ENCODE assay signal across 22 mouse cellular contexts in the genomic region with DNA sequence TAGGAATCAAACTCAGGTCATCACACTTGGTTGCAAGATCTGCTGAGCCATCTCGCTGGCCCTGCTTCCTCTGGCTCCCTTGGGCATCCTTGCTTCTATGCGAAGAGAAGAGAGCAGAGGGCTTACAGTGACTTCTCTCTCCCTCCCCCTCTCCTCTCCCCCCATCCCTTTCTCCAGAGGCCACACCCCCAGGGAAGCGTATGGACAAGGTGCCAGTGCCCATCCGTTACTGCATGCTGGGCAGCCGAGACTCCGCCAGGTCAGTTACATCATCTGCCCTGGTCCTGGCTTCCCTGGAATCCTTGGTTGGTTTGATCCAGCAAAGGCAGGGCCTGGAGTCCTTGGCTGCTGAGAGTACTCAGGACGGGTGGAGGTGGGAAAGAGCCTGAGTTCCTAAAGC. TPM values are rescaled to one million over a fixed set of nuclear protein-coding genes. Genes with fewer than 3 reads are reported as not detected.
DNase-seq lines count a peak whose midpoint lies in the region; ATAC-seq lines count a peak whose summit lies in the region.
"Had no signal": no experiment of that assay in that cellular context is flagged by ENCODE, and none has a peak within 500 bp of the region (broad histone marks: within the 10 kb centered on the region; RNA-seq: fewer than 3 reads in every experiment).

No protein-coding gene starts in this region.

- H3K4me1 ChIP-seq in forebrain, embryonic 12.5 days = peaks cover 36% of the 10 kb centered on the region
- peaks cover 32% of the 10 kb centered on the region for H3K4me1 ChIP-seq in forebrain, embryonic 16.5 days (replicated peaks; ENCODE audit: control insufficient read depth, insufficient read depth, low read length)
- H3K4me1 ChIP-seq in midbrain, embryonic 12.5 days = peaks cover 33% of the 10 kb centered on the region
- peaks cover 26% of the 10 kb centered on the region for H3K4me1 ChIP-seq in midbrain, embryonic 16.5 days (ENCODE audit: control insufficient read depth, insufficient read depth, low read length)

- peaks cover 54% of the 10 kb centered on the region for H3K36me3 ChIP-seq in forebrain, embryonic 12.5 days (replicated peaks)
- H3K36me3 ChIP-seq in forebrain, embryonic 16.5 days (ENCODE audit: control insufficient read depth, insufficient read depth) = peaks cover 13% of the 10 kb centered on the region
- H3K36me3 ChIP-seq in midbrain, embryonic 12.5 days = peaks cover 56% of the 10 kb centered on the region
- H3K36me3 ChIP-seq in midbrain, embryonic 16.5 days (ENCODE audit: control insufficient read depth, insufficient read depth, low read length) = peaks cover 23% of the 10 kb centered on the region

- H3K4me2 ChIP-seq in forebrain, embryonic 12.5 days = no peak overlapping the region
- no peak overlapping the region for H3K4me2 ChIP-seq in forebrain, embryonic 16.5 days (ENCODE audit: low read length)
- H3K4me2 ChIP-seq in midbrain, embryonic 12.5 days (replicated peaks) = 0 out of 2 replicates have a peak overlapping the region, but pooled peaks have one; percentile 96
- no peak overlapping the region for H3K4me2 ChIP-seq in midbrain, embryonic 16.5 days (ENCODE audit: low read length)
- H3K4me2 ChIP-seq: limb, embryonic 15.5 days had no signal

- intact Hi-C loops in left cerebral cortex, postnatal 10 days (cut with DNase I) = loop anchor here (5.0 kb wide), 1 partner anchor 34 kb away; no protein-coding TSS in a partner anchor

- no peak overlapping the region for H3K27ac ChIP-seq in forebrain, embryonic 12.5 days
- H3K27ac ChIP-seq in forebrain, embryonic 16.5 days (ENCODE audit: low read length) = no peak overlapping the region
- H3K27ac ChIP-seq in midbrain, embryonic 12.5 days (replicated peaks) = no peak overlapping the region
- H3K27ac ChIP-seq in midbrain, embryonic 16.5 days (ENCODE audit: low read length) = no peak overlapping the region
- H3K27ac ChIP-seq: heart, embryonic 13.5 days; kidney, postnatal 0 days; left cerebral cortex, adult 2 months; limb, embryonic 15.5 days; liver, embryonic 14.5 days; stomach, embryonic 15.5 days had no signal

- WGBS in forebrain, embryonic 12.5 days = 92% methylated on average over 7 of the region's 7 CpGs
- WGBS in forebrain, embryonic 16.5 days = 89% methylated on average over 7 of the region's 7 CpGs
- 89% methylated on average over 7 of the region's 7 CpGs for whole genome bisulfite sequencing in midbrain, embryonic 12.5 days
- 90% methylated on average over 7 of the region's 7 CpGs for WGBS in midbrain, embryonic 16.5 days

- H3K27me3 ChIP-seq in forebrain, embryonic 12.5 days = no peaks in the 10 kb centered on the region
- no peaks in the 10 kb centered on the region for H3K27me3 ChIP-seq in forebrain, embryonic 16.5 days (replicated peaks; ENCODE audit: control insufficient read depth, insufficient read depth, low read length)
- no peaks in the 10 kb centered on the region for H3K27me3 ChIP-seq in midbrain, embryonic 12.5 days
- no peaks in the 10 kb centered on the region for H3K27me3 ChIP-seq in midbrain, embryonic 16.5 days (ENCODE audit: control insufficient read depth, insufficient read depth, low read depth, low read length)
- H3K27me3 ChIP-seq: heart, embryonic 13.5 days; limb, embryonic 15.5 days; stomach, embryonic 15.5 days had no signal

- peak; percentile 62 for DNase-seq in cerebellum, adult 9-11 months
- peak; percentile 55 to 66 for DNase-seq in cerebellum, postnatal 25 days
- DNase-seq in heart, adult 11 months = no peak
- no peak for DNase-seq in left cerebral cortex, postnatal 10 days (ENCODE audit: extremely low spot score in 1 of 2, low spot score in 2 of 2)
- DNase-seq: layer of hippocampus, adult 9-11 months had no signal

- no peak overlapping the region for H3K4me3 ChIP-seq in forebrain, embryonic 12.5 days (replicated peaks)
- no peak overlapping the region for H3K4me3 ChIP-seq in forebrain, embryonic 16.5 days (replicated peaks; ENCODE audit: low read length)
- no peak overlapping the region for H3K4me3 ChIP-seq in midbrain, embryonic 12.5 days
- no peak overlapping the region for H3K4me3 ChIP-seq in midbrain, embryonic 16.5 days (ENCODE audit: low read depth, low read length)
- H3K4me3 ChIP-seq: heart, embryonic 13.5 days; left cerebral cortex, adult 2 months; stomach, embryonic 15.5 days had no signal

- ATAC-seq in forebrain, embryonic 12.5 days (ENCODE audit: low FRiP score) = no peak
- no peak for ATAC-seq in forebrain, embryonic 16.5 days
- ATAC-seq in midbrain, embryonic 12.5 days (ENCODE audit: low FRiP score, low read depth) = no peak
- no peak for ATAC-seq in midbrain, embryonic 16.5 days
- ATAC-seq: forebrain, embryonic 14.5 days; inflammation-experienced regulatory T-cells, adult 6 months had no signal

- H3K9me3 ChIP-seq in forebrain, embryonic 12.5 days = no peaks in the 10 kb centered on the region
- no peaks in the 10 kb centered on the region for H3K9me3 ChIP-seq in forebrain, embryonic 16.5 days (ENCODE audit: control insufficient read depth, low read length)
- H3K9me3 ChIP-seq in midbrain, embryonic 12.5 days = no peaks in the 10 kb centered on the region
- no peaks in the 10 kb centered on the region for H3K9me3 ChIP-seq in midbrain, embryonic 16.5 days (replicated peaks; ENCODE audit: control insufficient read depth, low read length, poor library complexity, severe bottlenecking)
- H3K9me3 ChIP-seq: heart, embryonic 13.5 days; limb, embryonic 15.5 days; stomach, embryonic 15.5 days had no signal

- peak overlapping the region; percentile 12; the same call in 1 of the 2 replicates for H3K9ac ChIP-seq in forebrain, embryonic 12.5 days
- H3K9ac ChIP-seq in forebrain, embryonic 16.5 days (replicated peaks; ENCODE audit: low read depth, low read length) = no peak overlapping the region
- peak overlapping the region; percentile 43 for H3K9ac ChIP-seq in midbrain, embryonic 12.5 days (replicated peaks)
- no peak overlapping the region for H3K9ac ChIP-seq in midbrain, embryonic 16.5 days (ENCODE audit: low read depth, low read length)
- H3K9ac ChIP-seq: heart, embryonic 13.5 days; limb, embryonic 15.5 days; liver, embryonic 14.5 days; lung, embryonic 14.5 days; stomach, embryonic 15.5 days had no signal

RNA-seq across cellular contexts. Expression of a gene that starts 5.9 kb away (rescaled TPM):
- 184 and 186 TPM in 2 replicates for polyA plus RNA-seq in forebrain, embryonic 12.5 days (2016; fragmentation: Nextera tagmentation; extraction: Ambion mirVana)
- polyA plus RNA-seq in forebrain, embryonic 16.5 days (2015; fragmentation: Nextera tagmentation; extraction: Ambion mirVana) = 152 and 157 TPM in 2 replicates
- 195 and 205 TPM in 2 replicates for polyA plus RNA-seq in midbrain, embryonic 12.5 days (2016; fragmentation: Nextera tagmentation; extraction: Ambion mirVana)
- polyA plus RNA-seq in midbrain, embryonic 16.5 days (2015; fragmentation: Nextera tagmentation; extraction: Ambion mirVana) = 115 and 117 TPM in 2 replicates
- total RNA-seq in left cerebral cortex, postnatal 10 days (2021) = 100 to 1,000 TPM; 111 to 115 TPM

RNA-seq across cellular contexts. Expression of a gene that starts 6.1 kb away (rescaled TPM):
- polyA plus RNA-seq in forebrain, embryonic 12.5 days (2016; fragmentation: Nextera tagmentation; extraction: Ambion mirVana) = 4.2 and 4.6 TPM in 2 replicates
- 5.5 and 6.6 TPM in 2 replicates for polyA plus RNA-seq in forebrain, embryonic 16.5 days (2015; fragmentation: Nextera tagmentation; extraction: Ambion mirVana)
- polyA plus RNA-seq in midbrain, embryonic 12.5 days (2016; fragmentation: Nextera tagmentation; extraction: Ambion mirVana) = 4.7 and 5.7 TPM in 2 replicates
- 6.4 and 7.6 TPM in 2 replicates for polyA plus RNA-seq in midbrain, embryonic 16.5 days (2015; fragmentation: Nextera tagmentation; extraction: Ambion mirVana)
- total RNA-seq in left cerebral cortex, postnatal 10 days (2021) = 1 to 10 TPM; 4.4 TPM
- total RNA-seq: common myeloid progenitor, adult 5-6 weeks had no signal

RNA-seq across cellular contexts. Expression of a gene that starts 25.0 kb away (rescaled TPM):
- 130 and 135 TPM in 2 replicates for polyA plus RNA-seq in forebrain, embryonic 12.5 days (2016; fragmentation: Nextera tagmentation; extraction: Ambion mirVana)
- polyA plus RNA-seq in forebrain, embryonic 16.5 days (2015; fragmentation: Nextera tagmentation; extraction: Ambion mirVana) = 125 and 126 TPM in 2 replicates
- 131 and 138 TPM in 2 replicates for polyA plus RNA-seq in midbrain, embryonic 12.5 days (2016; fragmentation: Nextera tagmentation; extraction: Ambion mirVana)
- 102 and 108 TPM in 2 replicates for polyA plus RNA-seq in midbrain, embryonic 16.5 days (2015; fragmentation: Nextera tagmentation; extraction: Ambion mirVana)
- 10 to 100 TPM; 53.7 TPM for total RNA-seq in left cerebral cortex, postnatal 10 days (2021)

RNA-seq across cellular contexts. Expression of a gene that starts 25.1 kb away (rescaled TPM):
- 79.7 and 82.4 TPM in 2 replicates for polyA plus RNA-seq in forebrain, embryonic 12.5 days (2016; fragmentation: Nextera tagmentation; extraction: Ambion mirVana)
- polyA plus RNA-seq in forebrain, embryonic 16.5 days (2015; fragmentation: Nextera tagmentation; extraction: Ambion mirVana) = 144 and 179 TPM in 2 replicates
- 89.8 and 98.3 TPM in 2 replicates for polyA plus RNA-seq in midbrain, embryonic 12.5 days (2016; fragmentation: Nextera tagmentation; extraction: Ambion mirVana)
- 200 and 218 TPM in 2 replicates for polyA plus RNA-seq in midbrain, embryonic 16.5 days (2015; fragmentation: Nextera tagmentation; extraction: Ambion mirVana)
- total RNA-seq in left cerebral cortex, postnatal 10 days (2021) = 100 to 1,000 TPM in 1 of 2 experiments, 10 to 100 TPM in 1; 99.7 to 111 TPM
- total RNA-seq: common myeloid progenitor, adult 5-6 weeks; heart, adult 18-20 months; megakaryocyte, adult 5-6 weeks; MEL had no signal

RNA-seq across cellular contexts. Expression of a gene that starts 28.8 kb away (rescaled TPM):
- 39.1 and 43.4 TPM in 2 replicates for polyA plus RNA-seq in forebrain, embryonic 12.5 days (2016; fragmentation: Nextera tagmentation; extraction: Ambion mirVana)
- polyA plus RNA-seq in forebrain, embryonic 16.5 days (2015; fragmentation: Nextera tagmentation; extraction: Ambion mirVana) = 10.6 and 12.6 TPM in 2 replicates
- polyA plus RNA-seq in midbrain, embryonic 12.5 days (2016; fragmentation: Nextera tagmentation; extraction: Ambion mirVana) = 32.5 and 34.5 TPM in 2 replicates
- 3.6 and 5.0 TPM in 2 replicates for polyA plus RNA-seq in midbrain, embryonic 16.5 days (2015; fragmentation: Nextera tagmentation; extraction: Ambion mirVana)
- total RNA-seq in left cerebral cortex, postnatal 10 days (2021) = 1 to 10 TPM; 5.1 to 5.7 TPM

Comparison
In these comparisons a context has a peak if more than half of its experiments do, and no peak if none do; other contexts are left out.
1. H3K9ac ChIP-seq: peak in forebrain, embryonic 12.5 days (single experiment) and midbrain, embryonic 12.5 days (single experiment); none in forebrain, embryonic 16.5 days (single experiment) and midbrain, embryonic 16.5 days (single experiment).
2. DNase-seq: peak in cerebellum, adult 9-11 months (single experiment) and cerebellum, postnatal 25 days (2 of 2); none in heart, adult 11 months (single experiment) and left cerebral cortex, postnatal 10 days (0 of 2).